Mouse (Mus musculus) liver, embryonic 14.5 days (tissue): ENCODE data around the gene Mmachc.

ENCODE experiments used
- CTCF ChIP-seq: IDR thresholded peaks from 2 replicates; pipeline ENCODE4 v1.5.1; 2016; ENCODE audit warnings: antibody characterized with exemption, low read depth, control low read depth
- EP300 ChIP-seq: IDR thresholded peaks from 2 replicates; pipeline ENCODE4 v1.6.1; 2016; ENCODE audit warnings: antibody characterized with exemption, low read depth

DNA sequence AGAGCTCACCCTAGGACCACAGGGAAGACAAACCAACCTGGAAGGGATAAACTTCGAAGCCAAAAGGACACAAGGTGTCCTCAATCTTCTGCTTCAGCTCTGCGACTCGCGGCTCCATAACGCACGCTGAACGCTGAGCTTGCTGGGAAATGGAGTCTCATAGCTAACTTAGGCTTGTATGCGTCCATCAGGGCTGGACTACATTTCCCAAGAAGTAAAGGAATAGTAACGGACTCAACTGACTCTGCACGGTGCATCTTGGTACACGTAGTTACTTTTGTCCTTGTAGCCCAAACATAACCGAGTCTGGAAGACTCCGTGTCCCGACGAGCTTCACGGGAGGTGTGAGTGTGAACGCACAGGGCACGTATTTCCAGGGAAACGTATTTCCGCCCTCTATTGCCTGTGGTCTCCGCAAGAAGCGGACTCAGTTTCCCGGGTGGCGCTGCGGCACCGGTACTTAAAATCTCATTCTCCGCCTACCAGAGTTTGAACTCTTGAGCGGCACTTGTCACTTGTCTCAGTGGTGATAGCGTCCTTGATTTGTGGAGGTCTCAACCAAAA lies at the start of gene Mmachc, which contains the start of gene Ccdc163:
- TF ChIP-seq EP300 (peak; percentile 58), CTCF (peak; percentile 37; the same call in 1 of the 2 replicates)
